Mouse (Mus musculus) mature B cell (primary cell): ENCODE data around the gene Myl6b.
"Not testable (repeated sequence)": the region's sequence is repeated elsewhere in the genome, so short reads cannot be mapped to it uniquely, and the experiment has no call there.

Source experiments
- in situ Hi-C: fragments of 300-500 bp; cut with MboI; formaldehyde crosslinking; loops from 2 replicates; pipeline ENCODE4 v1.14.3; 2019

Gene Myl6b

GRCm38 (mm10) chr10:128518833-128519232 lies 20.3 kb upstream of the Myl6b start:
- in situ Hi-C loops = no loop called here

GRCm38 (mm10) chr10:128516677-128517076 lies 18.2 kb upstream of the Myl6b start:
- in situ Hi-C loops = no loop called here

GRCm38 (mm10) chr10:128516029-128516428 lies 17.5 kb upstream of the Myl6b start:
- in situ Hi-C loops = no loop called here

GRCm38 (mm10) chr10:128515044-128515443 lies 16.6 kb upstream of the Myl6b start:
- in situ Hi-C loops = no loop called here

- in situ Hi-C loops = no loop called here
Observed at GRCm38 (mm10) chr10:128511761-128512160, 13.3 kb upstream of the Myl6b start.

- in situ Hi-C loops = no loop called here
Observed at GRCm38 (mm10) chr10:128511189-128511588, 12.7 kb upstream of the Myl6b start.

- in situ Hi-C loops = no loop called here
Observed at GRCm38 (mm10) chr10:128510301-128510700, 11.8 kb upstream of the Myl6b start.

- in situ Hi-C loops = no loop called here
Observed at GRCm38 (mm10) chr10:128509831-128510230, 11.3 kb upstream of the Myl6b start.

- in situ Hi-C loops = no loop called here
Observed at GRCm38 (mm10) chr10:128509203-128509602, 10.7 kb upstream of the Myl6b start.

GRCm38 (mm10) chr10:128508260-128508659 lies 9.8 kb upstream of the Myl6b start:
- in situ Hi-C loops = no loop called here

- in situ Hi-C loops = no loop called here
Observed at GRCm38 (mm10) chr10:128505974-128506373, 7.5 kb upstream of the Myl6b start.

- in situ Hi-C loops = not testable (repeated sequence)
Observed at GRCm38 (mm10) chr10:128505371-128505667, 6.8 kb upstream of the Myl6b start.

GRCm38 (mm10) chr10:128504641-128505370 lies 6.3 kb upstream of the Myl6b start:
- in situ Hi-C loops = no loop called here

GRCm38 (mm10) chr10:128504012-128504411 lies 5.5 kb upstream of the Myl6b start:
- in situ Hi-C loops = no loop called here

GRCm38 (mm10) chr10:128503532-128503931 lies 5.0 kb upstream of the Myl6b start:
- in situ Hi-C loops = no loop called here

GRCm38 (mm10) chr10:128502341-128502740 lies 3.9 kb upstream of the Myl6b start:
- in situ Hi-C loops = no loop called here

- in situ Hi-C loops = no loop called here
Observed at GRCm38 (mm10) chr10:128499116-128499671, 709 bp upstream of the Myl6b start.

GRCm38 (mm10) chr10:128497134-128497737 lies 1.2 kb downstream of the Myl6b start:
- in situ Hi-C loops = no loop called here

GRCm38 (mm10) chr10:128496509-128497077 lies 1.9 kb downstream of the Myl6b start:
- in situ Hi-C loops = no loop called here

- in situ Hi-C loops = no loop called here
Observed at GRCm38 (mm10) chr10:128495903-128496302, 2.6 kb downstream of the Myl6b start.

- in situ Hi-C loops = no loop called here
Observed at GRCm38 (mm10) chr10:128495270-128495669, 3.2 kb downstream of the Myl6b start.

- in situ Hi-C loops = no loop called here
Observed at GRCm38 (mm10) chr10:128494667-128495245, 3.7 kb downstream of the Myl6b start.
